Mouse (Mus musculus): ENCODE measurements at regions not wholly inside any gene's neighbourhood (a gene's known extent, or its start where the extent isn't known, plus 50 kb on each side); places are given as distances from the start of the nearest gene placed in this dataset.
A peak's percentile ranks its signal among the peaks of the same experiment; 100 is the strongest.

- no peaks in the 10 kb centered on the region for H3K36me3 ChIP-seq (replicated peaks)
Measured at GRCm38 (mm10) chr17:68999913-69000312, 75.6 kb upstream of the Epb41l3 start.

GRCm38 (mm10) chr17:69004051-69004450 lies 71.4 kb upstream of the Epb41l3 start:
- WGBS = 70% methylated on average over 7 of the region's 7 CpGs
- no peak overlapping the region for H3K9ac ChIP-seq
- no peak overlapping the region for H3K4me3 ChIP-seq (replicated peaks)
- no peak for ATAC-seq (ENCODE audit: low FRiP score)
- no peaks in the 10 kb centered on the region for H3K4me1 ChIP-seq
- H3K27me3 ChIP-seq = no peaks in the 10 kb centered on the region
- no peak overlapping the region for H3K27ac ChIP-seq
- no peaks in the 10 kb centered on the region for H3K36me3 ChIP-seq (replicated peaks)
- no peaks in the 10 kb centered on the region for H3K9me3 ChIP-seq
- no peak overlapping the region for H3K4me2 ChIP-seq

More at GRCm38 (mm10) chr17:68999913-69000312, 75.6 kb upstream of the Epb41l3 start:
- no peak overlapping the region for H3K27ac ChIP-seq
- no peak overlapping the region for H3K9ac ChIP-seq
- H3K27me3 ChIP-seq = no peaks in the 10 kb centered on the region
- no peaks in the 10 kb centered on the region for H3K4me1 ChIP-seq
- no peak for ATAC-seq (ENCODE audit: low FRiP score)
- H3K4me3 ChIP-seq (replicated peaks) = no peak overlapping the region
- 88% methylated on average over 3 of the region's 3 CpGs for WGBS
- no peak overlapping the region for H3K4me2 ChIP-seq
- H3K9me3 ChIP-seq = no peaks in the 10 kb centered on the region

GRCm38 (mm10) chr17:69006272-69006671 lies 69.2 kb upstream of the Epb41l3 start:
- H3K9ac ChIP-seq = no peak overlapping the region
- no peak overlapping the region for H3K4me3 ChIP-seq (replicated peaks)
- peak; percentile 62; the same call in 1 of the 2 replicates for ATAC-seq (ENCODE audit: low FRiP score)
- 32% methylated on average over 9 of the region's 9 CpGs for WGBS
- H3K36me3 ChIP-seq (replicated peaks) = no peaks in the 10 kb centered on the region
- no peaks in the 10 kb centered on the region for H3K27me3 ChIP-seq
- H3K4me1 ChIP-seq = no peaks in the 10 kb centered on the region
- no peak overlapping the region for H3K4me2 ChIP-seq
- H3K9me3 ChIP-seq = no peaks in the 10 kb centered on the region
- no peak overlapping the region for H3K27ac ChIP-seq
